Mouse (Mus musculus) adrenal gland, postnatal 36 days (tissue): ENCODE data around the gene Usp30. TPM values are rescaled to one million over a fixed set of nuclear protein-coding genes. Genes with fewer than 3 reads are reported as not detected.

Experiments used
- DNase-seq, 2 experiments: peaks; one replicate each; pipeline ENCODE4 v3.0.0; 2021; ENCODE audit warnings: mixed read lengths in 1 of 2
- total RNA-seq, 2 experiments: library from RNA; stranded (reverse); gene quantifications; 2 replicates each; pipeline ENCODE4 v1.2.3; 2021

Gene Usp30
- total RNA-seq, 2 experiments from 2014 or later = 30.9 to 34.9 TPM

DNA sequence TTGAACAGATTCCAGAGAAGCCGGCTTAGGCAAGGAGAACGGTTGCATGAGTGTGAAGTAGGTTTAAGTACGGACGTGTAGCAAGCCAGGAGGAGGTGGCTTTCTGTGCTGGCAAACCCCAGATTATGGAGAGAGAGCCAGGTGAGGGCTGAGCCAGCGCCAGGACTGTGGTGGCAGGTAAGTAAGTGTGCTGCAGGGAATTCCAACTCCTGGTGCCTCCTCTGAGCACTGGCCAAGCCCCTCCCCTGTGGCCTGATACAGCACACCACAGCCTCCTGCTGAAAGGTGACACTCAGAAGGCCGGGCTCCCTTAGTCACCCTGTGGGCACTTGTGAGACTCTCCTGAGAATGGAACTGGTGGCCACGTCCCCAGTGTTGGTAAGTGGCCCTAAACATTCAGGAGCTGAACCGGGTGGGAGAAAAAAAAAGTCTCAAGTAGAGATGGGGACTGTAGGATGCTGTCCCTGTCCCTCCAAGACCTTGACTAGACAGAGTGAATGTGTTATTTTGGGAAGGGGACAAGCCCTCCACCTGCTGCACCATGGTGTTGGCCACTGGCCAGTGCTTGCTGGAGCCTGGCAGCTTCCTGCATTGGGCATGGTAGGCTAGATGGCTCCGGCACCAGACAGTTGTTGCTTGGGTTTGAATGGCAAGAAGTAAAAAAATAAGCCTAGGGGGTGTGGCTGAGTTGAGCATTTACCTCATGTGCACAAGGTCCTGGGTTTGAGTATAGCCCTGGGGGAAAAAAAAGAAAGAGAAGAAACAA, 90.1 kb downstream of the Usp30 start:
- DNase-seq = no peak

DNA sequence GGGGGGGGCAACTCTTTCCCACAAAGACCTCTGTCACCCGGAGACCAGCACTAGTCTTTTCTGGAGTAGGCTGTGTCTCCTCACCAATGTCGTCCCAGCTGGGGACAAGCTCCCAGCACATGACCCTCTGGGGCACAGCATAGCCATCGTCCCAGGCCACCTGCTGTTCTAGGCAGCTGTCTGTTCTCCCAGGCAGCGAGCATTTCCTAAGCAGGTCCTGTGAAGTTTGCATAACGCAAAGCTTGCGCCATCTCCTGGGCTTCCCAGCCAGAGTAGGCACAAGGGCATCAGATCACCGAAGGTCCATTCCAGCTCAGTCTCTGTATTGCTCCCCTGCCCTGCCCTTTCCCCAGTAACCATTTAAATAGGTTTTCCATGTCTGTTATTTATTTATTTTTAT, 92.0 kb downstream of the Usp30 start:
- peak in 1 of 2 experiments; percentile 54 for DNase-seq

DNA sequence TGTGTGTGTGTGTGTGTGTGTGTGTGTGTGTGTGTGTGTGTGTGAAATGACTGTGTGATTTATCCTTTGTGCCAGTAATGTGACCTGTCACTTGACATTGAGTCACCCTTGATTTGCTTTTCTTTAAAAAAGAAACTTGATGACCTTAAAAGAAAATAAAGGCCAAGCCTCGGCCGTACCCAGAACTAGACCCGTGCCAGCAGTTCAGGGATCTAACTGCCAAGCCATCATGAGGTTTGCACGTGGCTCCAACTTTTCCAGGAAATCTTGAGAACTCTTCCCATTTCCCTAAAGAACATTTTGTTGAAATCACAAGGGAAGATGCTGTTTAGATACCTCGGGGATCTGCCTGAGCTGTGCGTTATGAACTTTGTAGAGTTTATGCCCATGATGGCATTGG, 96.2 kb downstream of the Usp30 start:
- DNase-seq = no peak

DNA sequence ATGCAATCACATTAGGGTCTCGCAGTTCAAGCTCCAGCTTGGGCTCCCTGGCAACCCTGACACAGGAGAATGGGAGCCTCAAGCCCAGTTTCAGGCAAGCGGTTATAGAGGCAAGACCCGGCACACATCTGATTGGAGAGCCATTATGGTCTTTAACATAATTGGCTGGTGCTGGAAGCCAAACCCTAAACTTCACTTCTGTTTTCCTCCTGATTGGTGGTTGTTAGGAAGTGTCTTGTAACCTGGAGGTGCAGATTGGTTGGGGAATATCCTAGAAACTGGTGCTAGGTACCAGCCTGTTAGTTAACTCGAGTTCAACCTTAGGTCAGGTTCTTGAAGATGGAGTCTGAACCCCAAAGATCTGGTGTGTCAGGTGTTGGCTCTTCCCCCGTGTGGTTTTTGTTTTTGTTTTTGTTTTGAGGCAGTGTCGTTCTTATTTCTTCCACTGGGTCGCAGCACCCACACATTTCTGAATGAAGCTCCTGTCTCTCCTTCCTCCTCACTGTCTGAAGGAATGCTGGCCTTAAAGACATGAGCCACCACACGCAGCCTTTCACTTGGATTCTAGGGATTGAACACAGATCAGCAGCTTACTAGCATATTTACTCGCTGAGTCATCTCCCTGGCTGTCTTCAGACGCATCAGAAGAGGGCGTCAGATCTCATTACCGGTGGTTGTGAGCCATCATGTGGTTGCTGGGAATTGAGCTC, 97.0 kb downstream of the Usp30 start:
- no peak for DNase-seq

DNA sequence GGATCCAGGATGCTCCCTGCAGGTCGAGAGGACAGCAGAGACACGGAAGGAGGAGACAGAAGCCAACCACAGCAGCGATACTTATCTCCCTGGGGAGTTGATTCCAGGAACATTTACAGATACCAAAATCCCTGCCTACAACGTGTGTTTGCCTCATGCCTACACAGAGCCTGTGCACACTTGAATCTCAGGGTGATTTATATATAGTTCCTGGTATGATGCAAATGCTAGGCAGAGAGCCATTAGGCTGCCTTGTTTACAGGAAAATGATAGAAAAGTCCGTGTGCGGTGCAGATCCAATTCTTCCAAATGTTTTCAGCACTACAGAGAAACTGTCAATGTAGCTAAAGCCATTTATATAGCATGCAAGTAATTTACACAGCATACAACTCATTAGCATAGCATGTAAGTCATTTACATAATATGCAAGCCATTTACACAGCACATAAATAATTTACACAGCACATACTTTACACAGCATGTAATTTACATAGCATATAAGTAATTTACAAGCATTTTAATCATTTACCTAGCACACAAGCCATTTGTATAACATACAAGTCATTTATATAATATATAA, 97.9 kb downstream of the Usp30 start:
- no peak for DNase-seq

DNA sequence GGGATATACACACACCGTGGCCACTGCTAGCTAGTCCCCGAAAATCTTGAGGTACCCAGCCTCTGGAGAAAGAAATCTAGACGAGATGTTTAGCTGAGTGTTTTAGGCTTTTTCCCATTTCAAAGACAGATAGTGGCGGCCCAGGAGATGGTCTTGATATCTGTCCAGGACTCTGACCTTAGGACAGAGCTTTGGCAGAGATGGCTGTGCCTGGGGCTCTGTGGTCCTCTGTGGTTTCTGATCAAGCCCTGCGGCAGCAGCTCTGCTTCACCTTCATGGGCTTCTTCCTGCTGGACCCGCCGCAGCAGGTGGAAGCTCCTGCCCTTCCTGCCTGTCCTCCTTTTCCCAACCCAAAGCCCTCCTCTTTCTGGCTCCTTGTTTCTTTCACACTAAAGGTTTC, 105.1 kb downstream of the Usp30 start:
- DNase-seq = peak in 1 of 2 experiments; percentile 45

DNA sequence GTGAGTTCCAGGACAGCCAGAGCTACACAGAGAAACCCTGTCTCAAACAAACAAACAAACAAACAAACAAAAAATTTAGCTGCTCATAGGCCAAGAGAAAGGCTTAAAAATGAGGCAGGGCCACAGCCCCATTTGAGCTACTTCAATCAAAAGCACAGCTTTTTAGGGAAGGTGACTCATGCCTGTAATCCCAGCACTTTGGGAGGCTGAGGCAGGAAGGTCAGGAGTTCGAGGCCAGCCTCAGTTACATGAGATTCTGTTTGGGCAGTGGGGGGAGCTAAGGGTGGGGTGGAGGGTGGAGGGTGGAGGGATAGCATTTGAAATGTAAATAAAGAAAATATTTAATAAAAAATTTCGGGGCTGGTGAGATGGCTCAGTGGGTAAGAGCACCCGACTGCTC, 107.7 kb downstream of the Usp30 start:
- no peak for DNase-seq

DNA sequence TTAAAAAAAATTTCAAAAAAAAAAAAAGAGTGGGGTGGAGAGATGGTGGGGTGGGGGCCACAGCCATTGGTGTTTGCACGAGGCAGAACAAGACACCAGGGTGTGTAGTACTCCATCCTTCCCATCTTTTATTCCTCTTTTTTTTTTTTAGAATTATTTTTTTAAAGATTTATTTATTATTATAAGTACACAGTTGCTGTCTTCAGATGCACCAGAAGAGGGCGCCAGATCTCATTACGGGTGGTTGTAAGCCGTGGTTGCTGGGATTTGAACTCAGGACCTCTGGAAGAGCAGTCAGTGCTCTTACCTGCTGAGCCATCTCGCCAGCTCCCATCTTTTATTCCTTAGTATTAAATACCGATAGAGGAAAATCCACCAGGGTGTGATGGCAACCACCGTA, 108.2 kb downstream of the Usp30 start:
- no peak for DNase-seq

DNA sequence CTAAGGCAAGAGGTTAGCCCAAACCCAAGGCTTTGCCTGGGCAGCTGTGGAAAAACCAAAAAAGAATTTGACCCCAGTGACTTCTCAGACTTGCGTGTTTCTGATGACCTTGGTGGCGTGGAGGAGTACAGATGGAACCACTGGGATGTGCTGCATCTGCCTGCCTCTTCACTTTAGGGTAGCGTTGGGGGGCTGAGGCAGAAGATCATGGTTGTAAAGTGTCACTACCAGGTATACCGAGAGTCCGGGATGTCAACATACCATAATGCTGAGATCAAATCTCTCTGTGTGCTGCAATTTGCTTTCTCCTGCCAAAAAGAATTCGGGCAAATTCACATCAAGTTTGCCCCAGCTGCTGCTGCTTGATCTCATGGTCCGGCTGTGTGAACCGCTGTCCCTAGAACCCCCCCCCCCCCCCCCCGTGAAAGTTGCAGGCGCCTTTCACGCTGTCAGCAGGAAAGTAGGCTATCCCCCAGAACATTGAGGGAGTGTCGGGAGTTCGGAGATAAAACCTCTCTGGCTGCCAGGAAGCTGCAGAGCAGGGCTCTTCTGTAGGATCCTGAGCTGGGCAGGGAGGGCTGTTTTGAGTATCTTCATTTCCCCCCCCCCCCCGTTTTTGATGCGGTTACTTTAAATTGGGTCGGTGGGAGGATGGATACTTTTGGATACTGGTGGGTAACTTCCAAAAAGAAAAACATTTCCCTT, 108.8 kb downstream of the Usp30 start:
- DNase-seq = no peak

Other genes with a start within 250 kb of the Usp30 start
- gene Selplg, start 232.8 kb upstream of the Usp30 start, total RNA-seq = 1 to 10 TPM; 2.5 to 4.1 TPM
- gene Coro1c, start 156.7 kb upstream of the Usp30 start, total RNA-seq = 10 to 100 TPM; 47.9 to 60.1 TPM
- gene Ssh1, start 71.6 kb upstream of the Usp30 start, total RNA-seq = 10 to 100 TPM; 16.5 to 18.8 TPM
- not detected for gene Dao, start 61.8 kb upstream of the Usp30 start, total RNA-seq
- 1 to 10 TPM; 2.2 to 2.6 TPM for gene Svop, start 26.1 kb downstream of the Usp30 start, total RNA-seq
- gene Alkbh2, start 62.8 kb downstream of the Usp30 start, total RNA-seq = 1 to 10 TPM; 7.0 to 7.6 TPM
- 1 to 10 TPM; 4.0 to 5.5 TPM for gene Ung, start 64.9 kb downstream of the Usp30 start, total RNA-seq
- gene Acacb, start 81.1 kb downstream of the Usp30 start, total RNA-seq = 100 to 1,000 TPM; 128 to 139 TPM
- not detected for gene Foxn4, start 208.3 kb downstream of the Usp30 start, total RNA-seq
- gene Myo1h, start 223.7 kb downstream of the Usp30 start, total RNA-seq = under 1 TPM in 1 of 2 experiments, not detected in 1; 0.26 TPM